Mouse (Mus musculus): Measurements from ENCODE around the gene Fgd3. TPM values are rescaled to one million over a fixed set of nuclear protein-coding genes. Genes with fewer than 3 reads are reported as not detected.

Fgd3 gene
- total and polyA plus RNA-seq, 3 experiments, result 8.7 to 16.1 (median 14.5) TPM

- Histone ChIP-seq H3K4me1 (ENCODE audit: control insufficient read depth in 1 of 2, insufficient read depth in 2 of 2) (peaks cover 31 to 49% of the 10 kb centered on the region in 2 experiments), H3K4me3 (replicated peaks in 1 of 3; ENCODE audit: low read depth in 2 of 3, low read length in 2 of 3, poor library complexity in 1 of 3) (no peak overlapping the region), H3K36me3 (replicated peaks in 1 of 2; ENCODE audit: control insufficient read depth in 1 of 2, insufficient read depth in 1 of 2, low read length in 1 of 2) (no peaks in the 10 kb centered on the region), H3K4me2 (ENCODE audit: insufficient read depth, low read depth, poor library complexity, severe bottlenecking) (no peak overlapping the region), H3K27me3 (replicated peaks) (no peaks in the 10 kb centered on the region), H3K9me3 (replicated peaks; ENCODE audit: low read length) (peaks cover 15% of the 10 kb centered on the region), H3K9ac (ENCODE audit: insufficient read depth, low read depth) (no peak overlapping the region), H3K79me2 (replicated peaks; ENCODE audit: control insufficient read depth, extremely low read depth, insufficient read depth, poor library complexity, severe bottlenecking) (no peaks in the 10 kb centered on the region), H3K27ac (ENCODE audit: insufficient read depth, low read depth) (no peak overlapping the region)
- TF ChIP-seq IRF4 (IDR thresholded peaks at IDR 0.05; ENCODE audit: low read depth, low read length) (no peak), TBP (conservative IDR thresholded peaks at IDR 0.05; ENCODE audit: low read depth, low read length) (no peak)
- DNase-seq (ENCODE audit: extremely low read depth), result no peak
- in situ Hi-C loops (cut with MboI; ENCODE audit: low pct_ligation_motif_present, low pct_unique_long_range_greater_than_20kb, low sequenced_read_pairs), result no loop called here
- dilution Hi-C loops (cut with MboI; ENCODE audit: extremely low pct_ligation_motif_present, extremely low pct_unique_long_range_greater_than_20kb, low sequenced_read_pairs), result no loop called here
Observed at GRCm38 (mm10) chr13:49249634-49250033, 70.5 kb downstream of the Fgd3 start.

DNA sequence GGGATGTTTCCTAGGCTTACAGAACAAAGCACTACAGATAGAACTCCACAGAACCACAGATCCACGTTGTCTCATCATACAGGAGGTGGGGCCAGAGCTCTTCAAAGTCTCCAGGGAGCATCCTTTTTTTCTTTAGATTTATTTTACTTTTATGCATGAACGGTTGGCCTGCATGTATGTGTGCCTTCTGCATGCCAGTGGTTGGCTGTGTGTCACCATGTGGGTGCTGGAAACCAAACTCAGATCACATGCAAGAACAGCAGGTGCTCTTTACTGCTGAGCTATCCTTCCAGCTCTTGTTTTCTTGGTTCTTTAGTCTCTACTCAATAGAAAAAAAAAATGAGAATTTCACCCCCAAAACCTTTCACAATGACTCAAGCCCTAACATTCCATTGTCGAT, 71.2 kb downstream of the Fgd3 start:
- TF ChIP-seq SMC3 (IDR thresholded peaks at IDR 0.05; ENCODE audit: low read depth, low read length) (no peak), MYC (IDR thresholded peaks at IDR 0.05; ENCODE audit: low read depth, low read length) (no peak), CTCF (conservative IDR thresholded peaks at IDR 0.05 in 1 of 2, IDR thresholded peaks at IDR 0.05 in 1 of 2; ENCODE audit: low read depth in 2 of 2, low read length in 2 of 2) (no peak), ZNF384 (IDR thresholded peaks at IDR 0.05; ENCODE audit: low read depth, low read length) (peak; percentile 67; the same call in 1 of the 2 replicates), IRF4 (IDR thresholded peaks at IDR 0.05; ENCODE audit: low read depth, low read length) (0 out of 2 replicates have a peak, but pooled peaks have one; percentile 26), BHLHE40 (IDR thresholded peaks at IDR 0.05; ENCODE audit: low read depth, low read length) (peak; percentile 59)
- Histone ChIP-seq H3K9me3 (replicated peaks; ENCODE audit: low read length) (peaks cover 15% of the 10 kb centered on the region), H3K79me2 (replicated peaks; ENCODE audit: control insufficient read depth, extremely low read depth, insufficient read depth, poor library complexity, severe bottlenecking) (no peaks in the 10 kb centered on the region), H3K4me2 (ENCODE audit: insufficient read depth, low read depth, poor library complexity, severe bottlenecking) (no peak overlapping the region), H3K27ac (ENCODE audit: insufficient read depth, low read depth) (no peak overlapping the region), H3K36me3 (replicated peaks in 1 of 2; ENCODE audit: control insufficient read depth in 1 of 2, insufficient read depth in 1 of 2, low read length in 1 of 2) (no peaks in the 10 kb centered on the region), H3K4me3 (replicated peaks in 1 of 3; ENCODE audit: low read depth in 2 of 3, low read length in 2 of 3, poor library complexity in 1 of 3) (no peak overlapping the region), H3K9ac (ENCODE audit: insufficient read depth, low read depth) (no peak overlapping the region), H3K27me3 (replicated peaks) (no peaks in the 10 kb centered on the region), H3K4me1 (ENCODE audit: control insufficient read depth in 1 of 2, insufficient read depth in 2 of 2) (peaks cover 31 to 53% of the 10 kb centered on the region in 2 experiments)
- dilution Hi-C loops (cut with MboI; ENCODE audit: extremely low pct_ligation_motif_present, extremely low pct_unique_long_range_greater_than_20kb, low sequenced_read_pairs) (no loop called here), in situ Hi-C loops (cut with MboI; ENCODE audit: low pct_ligation_motif_present, low pct_unique_long_range_greater_than_20kb, low sequenced_read_pairs) (no loop called here)
- no peak for DNase-seq (ENCODE audit: extremely low read depth)

DNA sequence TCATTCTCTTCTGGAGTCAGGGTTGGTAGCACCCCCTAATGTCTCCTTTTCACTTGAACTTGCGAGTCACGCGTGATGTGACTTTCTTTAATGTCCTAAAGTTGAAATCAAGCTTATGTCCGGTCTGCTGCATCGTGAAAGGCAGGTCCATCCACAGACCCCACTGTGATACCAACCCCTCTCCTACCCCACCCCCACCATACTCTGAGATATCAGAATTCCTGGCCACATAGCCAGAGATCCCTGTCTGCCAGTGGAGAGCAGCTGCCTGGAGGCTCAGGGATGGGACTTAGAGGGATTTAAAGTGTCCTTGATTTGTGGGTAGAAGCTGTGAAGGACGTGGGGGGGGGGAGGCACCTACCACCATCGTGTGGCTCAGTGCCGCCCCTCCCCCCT, 71.6 kb downstream of the Fgd3 start, which contains the start of gene Susd3:
Gene Susd3 (minus strand): TSS at position 240 of the 396 bp plus-strand sequence.
- Histone ChIP-seq H3K79me2 (replicated peaks; ENCODE audit: control insufficient read depth, extremely low read depth, insufficient read depth, poor library complexity, severe bottlenecking) (no peaks in the 10 kb centered on the region), H3K4me2 (ENCODE audit: insufficient read depth, low read depth, poor library complexity, severe bottlenecking) (peak within 1 kb of the TSS; percentile 74), H3K4me3 (replicated peaks in 1 of 3; ENCODE audit: low read depth in 2 of 3, low read length in 2 of 3, poor library complexity in 1 of 3) (peak within 1 kb of the TSS in 2 of 3 experiments; percentile 41 to 65), H3K27me3 (replicated peaks) (no peaks in the 10 kb centered on the region), H3K9me3 (replicated peaks; ENCODE audit: low read length) (peaks cover 15% of the 10 kb centered on the region), H3K9ac (ENCODE audit: insufficient read depth, low read depth) (no peak within 1 kb of the TSS), H3K4me1 (ENCODE audit: control insufficient read depth in 1 of 2, insufficient read depth in 2 of 2) (peaks cover 31 to 57% of the 10 kb centered on the region in 2 experiments), H3K36me3 (replicated peaks in 1 of 2; ENCODE audit: control insufficient read depth in 1 of 2, insufficient read depth in 1 of 2, low read length in 1 of 2) (no peaks in the 10 kb centered on the region), H3K27ac (ENCODE audit: insufficient read depth, low read depth) (no peak within 1 kb of the TSS)
- DNase-seq (ENCODE audit: extremely low read depth), result no peak
- in situ Hi-C loops (cut with MboI; ENCODE audit: low pct_ligation_motif_present, low pct_unique_long_range_greater_than_20kb, low sequenced_read_pairs), result no loop called here
- dilution Hi-C loops (cut with MboI; ENCODE audit: extremely low pct_ligation_motif_present, extremely low pct_unique_long_range_greater_than_20kb, low sequenced_read_pairs), result no loop called here
- TF ChIP-seq MAX (IDR thresholded peaks at IDR 0.05; ENCODE audit: low read length) (no peak), ZNF384 (IDR thresholded peaks at IDR 0.05; ENCODE audit: low read depth, low read length) (no peak), MAFK (IDR thresholded peaks at IDR 0.05; ENCODE audit: insufficient replicate concordance, low read length) (no peak), HCFC1 (IDR thresholded peaks at IDR 0.05; ENCODE audit: low read depth, low read length) (no peak), ETS1 (conservative IDR thresholded peaks at IDR 0.05; ENCODE audit: low read depth, low read length) (no peak), CHD2 (IDR thresholded peaks at IDR 0.05; ENCODE audit: low read length) (peak; percentile 40; the same call in 1 of the 2 replicates), BHLHE40 (IDR thresholded peaks at IDR 0.05; ENCODE audit: low read depth, low read length) (no peak), SIN3A (IDR thresholded peaks at IDR 0.05; ENCODE audit: low read length) (no peak)
